Mouse (Mus musculus): ENCODE measurements around the gene Brpf1.

DNA sequence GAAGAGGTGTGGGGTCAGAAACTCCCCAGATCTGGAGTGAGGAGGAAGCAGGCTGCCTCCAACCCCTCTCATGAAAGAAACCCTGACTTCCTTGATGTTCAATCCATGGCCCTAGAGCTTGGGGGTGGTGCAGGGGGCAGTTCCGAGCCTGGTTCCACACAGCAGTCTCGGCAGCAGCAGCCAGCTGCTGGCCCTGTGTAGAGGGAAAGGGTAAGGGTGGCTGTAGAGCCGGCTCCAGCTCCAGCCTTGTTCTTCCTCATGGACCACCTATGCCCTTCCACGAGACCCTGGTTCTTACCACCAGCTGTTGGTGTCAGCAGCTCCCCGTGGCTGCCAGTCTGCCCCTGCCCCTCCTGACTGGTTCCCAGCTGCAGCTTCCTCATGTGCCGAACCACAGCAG is 27.3 kb downstream of the Brpf1 start:
- TF ChIP-seq CTCF (IDR thresholded peaks at IDR 0.05; ENCODE audit: extremely low read depth, insufficient read depth, low read length) = no peak
- no peak for TF ChIP-seq POLR2A (IDR thresholded peaks at IDR 0.05; ENCODE audit: extremely low read depth, insufficient read depth, low read length)

Data from cortical plate, adult 2 months (tissue).